Mouse (Mus musculus) left cerebral cortex, adult 2 months (tissue): Measurements from ENCODE around the gene Dzip1. TPM values are rescaled to one million over a fixed set of nuclear protein-coding genes. Genes with fewer than 3 reads are reported as not detected.

Experiments
- DNase-seq, 2 experiments: peaks; one replicate each; pipeline ENCODE4 v3.0.0; 2021 to 2022; ENCODE audit warnings: low spot score in 2 of 2, mixed read lengths in 1 of 2; ENCODE audit errors: extremely low spot score in 1 of 2
- H3K27ac ChIP-seq: fragments of 200-600 bp; 2 replicates; pipeline ENCODE4 v1.8.1; 2022
- H3K4me3 ChIP-seq: fragments of 200-600 bp; 2 replicates; pipeline ENCODE4 v1.8.1; 2022
- CTCF ChIP-seq: fragments of 200-600 bp; IDR thresholded peaks from 2 replicates; pipeline ENCODE4 v1.8.1; 2022; ENCODE audit warnings: antibody characterized with exemption, mild to moderate bottlenecking, moderate library complexity
- intact Hi-C: fragments of 180-260 bp; cut with DNase I; formaldehyde crosslinking; loops from one replicate; pipeline ENCODE4 v1.15.1; 2025
- total RNA-seq, 2 experiments: library from RNA; stranded (reverse); gene quantifications; 2 replicates each; pipeline ENCODE4 v1.2.3; 2021

Dzip1 gene
- total RNA-seq, 2 experiments from 2014 or later, result 101 to 117 TPM

GRCm38 (mm10) chr14:118919025-118919424 is 6.2 kb downstream of the Dzip1 start:
- no peak overlapping the region for H3K27ac ChIP-seq
- peak; percentile 72 for TF ChIP-seq CTCF
- H3K4me3 ChIP-seq, result no peak overlapping the region
- intact Hi-C loops, result no loop called here
- DNase-seq, result peak in 1 of 2 experiments; percentile 33

GRCm38 (mm10) chr14:118913651-118914050 is 11.6 kb downstream of the Dzip1 start:
- Histone ChIP-seq H3K27ac (no peak overlapping the region), H3K4me3 (no peak overlapping the region)
- intact Hi-C loops, result loop anchor here (5.0 kb wide), 2 partner anchors 64 to 91 kb away; no protein-coding TSS in a partner anchor
- no peak for DNase-seq
- TF ChIP-seq CTCF, result no peak

- H3K4me3 ChIP-seq, result no peak overlapping the region
- intact Hi-C loops, result loop anchor here (5.0 kb wide), 2 partner anchors 66 to 89 kb away; no protein-coding TSS in a partner anchor
- no peak for TF ChIP-seq CTCF
These were observed 13.7 kb downstream of the Dzip1 start for GRCm38 (mm10) chr14:118911521-118911920.

GRCm38 (mm10) chr14:118910332-118911222 is 14.7 kb downstream of the Dzip1 start:
- TF ChIP-seq CTCF, result peak; percentile 72
- Histone ChIP-seq H3K4me3 (no peak overlapping the region), H3K27ac (peak overlapping the region; percentile 33; the same call in 1 of the 2 replicates)
- peak; percentile 72 to 77 for DNase-seq
- intact Hi-C loops, result loop anchor here (5.0 kb wide), 2 partner anchors 67 to 88 kb away; no protein-coding TSS in a partner anchor

More at GRCm38 (mm10) chr14:118911521-118911920, 13.7 kb downstream of the Dzip1 start:
- H3K27ac ChIP-seq, result no peak overlapping the region
- DNase-seq, result no peak

- Histone ChIP-seq H3K27ac (no peak overlapping the region), H3K4me3 (no peak overlapping the region)
- intact Hi-C loops, result loop anchor here (5.0 kb wide), 2 partner anchors 67 to 88 kb away; no protein-coding TSS in a partner anchor
- TF ChIP-seq CTCF, result no peak
- DNase-seq, result no peak
These were observed 15.4 kb downstream of the Dzip1 start for GRCm38 (mm10) chr14:118909872-118910271.

- DNase-seq, result no peak
- Histone ChIP-seq H3K27ac (no peak overlapping the region), H3K4me3 (no peak overlapping the region)
- no peak for TF ChIP-seq CTCF
- intact Hi-C loops, result no loop called here
These were observed 17.7 kb downstream of the Dzip1 start for GRCm38 (mm10) chr14:118907592-118907991.

GRCm38 (mm10) chr14:118903867-118904562 is 21.2 kb downstream of the Dzip1 start:
- TF ChIP-seq CTCF, result no peak
- H3K27ac ChIP-seq, result peak overlapping the region; percentile 47; the same call in 1 of the 2 replicates
- intact Hi-C loops, result no loop called here

GRCm38 (mm10) chr14:118903397-118903796 is 21.9 kb downstream of the Dzip1 start:
- no peak for TF ChIP-seq CTCF
- Histone ChIP-seq H3K27ac (no peak overlapping the region), H3K4me3 (no peak overlapping the region)
- intact Hi-C loops, result no loop called here
- DNase-seq, result no peak

More at GRCm38 (mm10) chr14:118903867-118904562, 21.2 kb downstream of the Dzip1 start:
- H3K4me3 ChIP-seq, result no peak overlapping the region
- DNase-seq, result no peak

- no peak; the same call in 1 of the 2 replicates for TF ChIP-seq CTCF
- no peak for DNase-seq
- no peak overlapping the region for H3K27ac ChIP-seq
- intact Hi-C loops, result no loop called here
- H3K4me3 ChIP-seq, result no peak overlapping the region
These were observed 24.3 kb downstream of the Dzip1 start for GRCm38 (mm10) chr14:118900911-118901310.

GRCm38 (mm10) chr14:118899940-118900339 is 25.3 kb downstream of the Dzip1 start:
- intact Hi-C loops, result no loop called here
- Histone ChIP-seq H3K27ac (no peak overlapping the region), H3K4me3 (no peak overlapping the region)
- no peak for DNase-seq
- TF ChIP-seq CTCF, result peak; percentile 42

- DNase-seq, result no peak
- TF ChIP-seq CTCF, result no peak
- intact Hi-C loops, result no loop called here
- Histone ChIP-seq H3K4me3 (no peak overlapping the region), H3K27ac (no peak overlapping the region)
These were observed 29.6 kb downstream of the Dzip1 start for GRCm38 (mm10) chr14:118895655-118896054.

GRCm38 (mm10) chr14:118895228-118895627 is 30.0 kb downstream of the Dzip1 start:
- intact Hi-C loops, result no loop called here
- H3K4me3 ChIP-seq, result no peak overlapping the region
- no peak for DNase-seq
- TF ChIP-seq CTCF, result no peak
- no peak overlapping the region for H3K27ac ChIP-seq
